Mouse (Mus musculus): ENCODE results near the gene Gla. TPM values are rescaled to one million over a fixed set of nuclear protein-coding genes. Genes with fewer than 3 reads are reported as not detected.

Gene Gla
- polyA plus RNA-seq, 1 experiment from 2014 or later, result 4.8 TPM

- Histone ChIP-seq H3K9me3 (replicated peaks) (no peaks in the 10 kb centered on the region), H3K4me1 (no peaks in the 10 kb centered on the region), H3K27ac (no peak overlapping the region), H3K9ac (no peak overlapping the region), H3K27me3 (replicated peaks) (no peaks in the 10 kb centered on the region), H3K4me3 (no peak overlapping the region), H3K36me3 (no peaks in the 10 kb centered on the region), H3K4me2 (no peak overlapping the region)
- no peak for ATAC-seq
- 64% methylated on average over 8 of the region's 8 CpGs for WGBS (ENCODE audit: insufficient replicate concordance)
These were observed 19.4 kb upstream of the Gla start for GRCm38 (mm10) chrX:134620254-134620865.

GRCm38 (mm10) chrX:134619695-134620094, 18.8 kb upstream of the Gla start:
- no peaks in the 10 kb centered on the region for H3K27me3 ChIP-seq (replicated peaks)
- no peak overlapping the region for H3K27ac ChIP-seq
- no peak overlapping the region for H3K4me2 ChIP-seq
- WGBS (ENCODE audit: insufficient replicate concordance), result 70% methylated on average over 9 of the region's 9 CpGs
- no peak overlapping the region for H3K4me3 ChIP-seq
- H3K9me3 ChIP-seq (replicated peaks), result no peaks in the 10 kb centered on the region
- no peak overlapping the region for H3K9ac ChIP-seq
- no peak for ATAC-seq
- no peaks in the 10 kb centered on the region for H3K36me3 ChIP-seq
- no peaks in the 10 kb centered on the region for H3K4me1 ChIP-seq

GRCm38 (mm10) chrX:134614306-134614705, 13.4 kb upstream of the Gla start:
- WGBS (ENCODE audit: insufficient replicate concordance), result 51% methylated on average over 2 of the region's 2 CpGs
- Histone ChIP-seq H3K36me3 (no peaks in the 10 kb centered on the region), H3K4me1 (peaks cover 23% of the 10 kb centered on the region), H3K4me3 (no peak overlapping the region), H3K27me3 (replicated peaks) (no peaks in the 10 kb centered on the region), H3K9me3 (replicated peaks) (no peaks in the 10 kb centered on the region), H3K27ac (no peak overlapping the region), H3K9ac (no peak overlapping the region), H3K4me2 (no peak overlapping the region)
- ATAC-seq, result no peak

GRCm38 (mm10) chrX:134612285-134612959, 11.5 kb upstream of the Gla start:
- H3K4me3 ChIP-seq, result peak overlapping the region; percentile 55
- peak; percentile 62 for ATAC-seq
- WGBS (ENCODE audit: insufficient replicate concordance), result 8% methylated on average over 13 of the region's 15 CpGs
- peaks cover 23% of the 10 kb centered on the region for H3K4me1 ChIP-seq
- H3K36me3 ChIP-seq, result peaks cover 4% of the 10 kb centered on the region; the same call in 1 of the 2 replicates
- H3K9me3 ChIP-seq (replicated peaks), result no peaks in the 10 kb centered on the region
- H3K9ac ChIP-seq, result peak overlapping the region; percentile 50
- peak overlapping the region; percentile 71 for H3K4me2 ChIP-seq
- no peaks in the 10 kb centered on the region for H3K27me3 ChIP-seq (replicated peaks)
- H3K27ac ChIP-seq, result peak overlapping the region; percentile 66

- ATAC-seq, result peak; percentile 75
- no peak overlapping the region for H3K9ac ChIP-seq
- H3K36me3 ChIP-seq, result peaks cover 8% of the 10 kb centered on the region; the same call in 1 of the 2 replicates
- no peaks in the 10 kb centered on the region for H3K9me3 ChIP-seq (replicated peaks)
- no peaks in the 10 kb centered on the region for H3K27me3 ChIP-seq (replicated peaks)
- H3K27ac ChIP-seq, result no peak overlapping the region
- H3K4me3 ChIP-seq, result no peak overlapping the region
- peaks cover 23% of the 10 kb centered on the region for H3K4me1 ChIP-seq
- 0 out of 2 replicates have a peak overlapping the region, but pooled peaks have one; percentile 16 for H3K4me2 ChIP-seq
- 44% methylated on average over 4 of the region's 4 CpGs for WGBS (ENCODE audit: insufficient replicate concordance)
These were observed 10.1 kb upstream of the Gla start for GRCm38 (mm10) chrX:134610984-134611383.

- H3K4me2 ChIP-seq, result no peak overlapping the region
- no peak overlapping the region for H3K27ac ChIP-seq
- no peak overlapping the region for H3K4me3 ChIP-seq
- no peaks in the 10 kb centered on the region for H3K27me3 ChIP-seq (replicated peaks)
- peaks cover 11% of the 10 kb centered on the region; the same call in 1 of the 2 replicates for H3K36me3 ChIP-seq
- peaks cover 23% of the 10 kb centered on the region for H3K4me1 ChIP-seq
- no peak for ATAC-seq
- no peaks in the 10 kb centered on the region for H3K9me3 ChIP-seq (replicated peaks)
- 24% methylated on average over 4 of the region's 4 CpGs for WGBS (ENCODE audit: insufficient replicate concordance)
- no peak overlapping the region for H3K9ac ChIP-seq
These were observed 8.5 kb upstream of the Gla start for GRCm38 (mm10) chrX:134609472-134609871.

GRCm38 (mm10) chrX:134601380-134602120, 625 bp upstream of the Gla start:
- 9% methylated on average over 43 of the region's 43 CpGs for WGBS (ENCODE audit: insufficient replicate concordance)
- Histone ChIP-seq H3K27me3 (replicated peaks) (no peaks in the 10 kb centered on the region), H3K4me2 (peak overlapping the region; percentile 62)

GRCm38 (mm10) chrX:134599922-134600565, 881 bp downstream of the Gla start:
- peak overlapping the region; percentile 84 for H3K27ac ChIP-seq
- peak overlapping the region; percentile 73 for H3K4me2 ChIP-seq
- WGBS (ENCODE audit: insufficient replicate concordance), result 13% methylated on average over 10 of the region's 10 CpGs
- peak overlapping the region; percentile 69 for H3K4me3 ChIP-seq
- no peak for ATAC-seq
- H3K9ac ChIP-seq, result peak overlapping the region; percentile 66
- no peaks in the 10 kb centered on the region for H3K27me3 ChIP-seq (replicated peaks)
- H3K36me3 ChIP-seq, result peaks cover 8% of the 10 kb centered on the region
- H3K9me3 ChIP-seq (replicated peaks), result no peaks in the 10 kb centered on the region
- peaks cover 16% of the 10 kb centered on the region; the same call in 1 of the 2 replicates for H3K4me1 ChIP-seq

More at GRCm38 (mm10) chrX:134601380-134602120, 625 bp upstream of the Gla start:
- Histone ChIP-seq H3K9me3 (replicated peaks) (no peaks in the 10 kb centered on the region), H3K4me1 (peaks cover 16% of the 10 kb centered on the region; the same call in 1 of the 2 replicates), H3K9ac (peak overlapping the region; percentile 75), H3K27ac (peak overlapping the region; percentile 83), H3K36me3 (peaks cover 11% of the 10 kb centered on the region), H3K4me3 (peak overlapping the region; percentile 69)
- peak; percentile 85 for ATAC-seq

GRCm38 (mm10) chrX:134589836-134590235, 11.1 kb downstream of the Gla start:
- Histone ChIP-seq H3K27ac (no peak overlapping the region), H3K4me3 (no peak overlapping the region), H3K4me2 (no peak overlapping the region), H3K36me3 (peaks cover 25% of the 10 kb centered on the region), H3K27me3 (replicated peaks) (no peaks in the 10 kb centered on the region), H3K4me1 (peaks cover 6% of the 10 kb centered on the region; the same call in 1 of the 2 replicates), H3K9ac (no peak overlapping the region), H3K9me3 (replicated peaks) (no peaks in the 10 kb centered on the region)
- WGBS (ENCODE audit: insufficient replicate concordance), result 30% methylated on average over 5 of the region's 5 CpGs
- no peak for ATAC-seq

GRCm38 (mm10) chrX:134588997-134589396, 11.9 kb downstream of the Gla start:
- H3K27me3 ChIP-seq (replicated peaks), result no peaks in the 10 kb centered on the region
- no peak overlapping the region for H3K9ac ChIP-seq
- peaks cover 25% of the 10 kb centered on the region for H3K36me3 ChIP-seq
- WGBS (ENCODE audit: insufficient replicate concordance), result 67% methylated on average over 3 of the region's 3 CpGs
- no peak overlapping the region for H3K27ac ChIP-seq
- no peak overlapping the region for H3K4me2 ChIP-seq
- no peak overlapping the region for H3K4me3 ChIP-seq
- peaks cover 15% of the 10 kb centered on the region for H3K4me1 ChIP-seq
- no peak for ATAC-seq
- no peaks in the 10 kb centered on the region for H3K9me3 ChIP-seq (replicated peaks)

GRCm38 (mm10) chrX:134588261-134588660, 12.7 kb downstream of the Gla start:
- Histone ChIP-seq H3K9me3 (replicated peaks) (no peaks in the 10 kb centered on the region), H3K27ac (no peak overlapping the region), H3K4me3 (no peak overlapping the region), H3K4me1 (peaks cover 22% of the 10 kb centered on the region), H3K4me2 (no peak overlapping the region), H3K9ac (no peak overlapping the region), H3K27me3 (replicated peaks) (no peaks in the 10 kb centered on the region), H3K36me3 (peaks cover 25% of the 10 kb centered on the region)
- ATAC-seq, result no peak
- 79% methylated on average over 4 of the region's 4 CpGs for WGBS (ENCODE audit: insufficient replicate concordance)
